In the genomic region with DNA sequence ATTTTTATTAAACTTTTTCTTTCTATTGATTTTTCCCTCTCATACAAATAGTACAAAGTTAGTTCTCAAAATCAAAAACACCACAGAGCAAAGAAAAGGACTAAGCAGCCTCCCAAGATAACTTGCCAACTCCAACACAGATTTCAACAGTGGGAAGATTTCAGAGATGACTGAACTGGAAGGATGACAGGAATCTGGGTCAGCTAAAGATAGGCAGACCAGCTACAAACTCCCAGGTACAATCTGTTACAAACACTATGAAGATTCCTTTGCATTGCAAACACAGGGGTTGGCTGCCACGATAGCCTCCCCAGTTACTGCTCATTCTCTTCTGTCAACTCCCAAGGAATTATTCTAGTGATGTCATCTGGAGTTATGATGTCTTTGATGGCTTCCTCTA, we compare ENCODE assay signal across 23 mouse cellular contexts.
A peak's percentile ranks its signal among the peaks of the same experiment; 100 is the strongest.
DNase-seq lines count a peak whose midpoint lies in the region.
"Had no signal": no experiment of that assay in that cellular context is flagged by ENCODE, and none has a peak within 500 bp of the region (broad histone marks: within the 10 kb centered on the region; RNA-seq: fewer than 3 reads in every experiment).

No protein-coding gene starts in this region.

- H3K9me3 ChIP-seq in embryonic facial prominence, embryonic 10.5 days, result no peaks in the 10 kb centered on the region
- H3K9me3 ChIP-seq: forebrain, embryonic 13.5 days; heart, embryonic 13.5 days; limb, embryonic 13.5 days; midbrain, embryonic 13.5 days; stomach, embryonic 15.5 days had no signal

- WGBS in embryonic facial prominence, embryonic 10.5 days, result 92% methylated on average over 1 of the region's 1 CpGs

- DNase-seq in cerebellum, adult 9-10 months, result peak; percentile 1
- no peak for DNase-seq in cerebellum, adult 18-20 months
- peak; percentile 10 for DNase-seq in gastrocnemius, adult 18-20 months (ENCODE audit: low spot score)
- DNase-seq in gastrocnemius, adult 8-10 months (ENCODE audit: low spot score in 2 of 2), result no peak
- DNase-seq in right cerebral cortex, adult 18-20 months, result peak; percentile 42
- DNase-seq in right cerebral cortex, postnatal 10 days (ENCODE audit: low spot score in 2 of 2), result no peak
- DNase-seq in embryonic facial prominence, embryonic 10.5 days (ENCODE audit: low spot score), result no peak
- DNase-seq: adrenal gland, postnatal 10 days; embryo, embryonic 11 days; gastrocnemius, postnatal 10 days; heart, adult 18-20 months; heart, postnatal 14 days; kidney, postnatal 25 days; lung, embryonic 14.5 days; thymus, adult 18-20 months; thymus, postnatal 36 days had no signal

- no peak overlapping the region for H3K4me3 ChIP-seq in embryonic facial prominence, embryonic 10.5 days
- H3K4me3 ChIP-seq: forebrain, embryonic 13.5 days; heart, embryonic 13.5 days; layer of hippocampus, adult 2 months; limb, embryonic 13.5 days; midbrain, embryonic 13.5 days; stomach, embryonic 15.5 days had no signal

- H3K27ac ChIP-seq in embryonic facial prominence, embryonic 10.5 days (replicated peaks), result no peak overlapping the region
- H3K27ac ChIP-seq: forebrain, embryonic 13.5 days; heart, embryonic 13.5 days; layer of hippocampus, adult 2 months; limb, embryonic 13.5 days; liver, embryonic 14.5 days; midbrain, embryonic 13.5 days; stomach, embryonic 15.5 days had no signal

- no peaks in the 10 kb centered on the region for H3K36me3 ChIP-seq in embryonic facial prominence, embryonic 10.5 days (replicated peaks)
- H3K36me3 ChIP-seq: heart, embryonic 13.5 days; limb, embryonic 13.5 days; midbrain, embryonic 13.5 days; stomach, embryonic 15.5 days had no signal

- H3K4me1 ChIP-seq in embryonic facial prominence, embryonic 10.5 days, result peaks cover 11% of the 10 kb centered on the region
- H3K4me1 ChIP-seq: forebrain, embryonic 13.5 days; midbrain, embryonic 13.5 days; stomach, embryonic 15.5 days had no signal

- no peaks in the 10 kb centered on the region for H3K27me3 ChIP-seq in embryonic facial prominence, embryonic 10.5 days (replicated peaks; ENCODE audit: low read depth, poor library complexity, severe bottlenecking)
- H3K27me3 ChIP-seq: forebrain, embryonic 13.5 days; heart, embryonic 13.5 days; limb, embryonic 13.5 days; midbrain, embryonic 13.5 days; stomach, embryonic 15.5 days had no signal

Comparison
In these comparisons a context has a peak if more than half of its experiments do, and no peak if none do; other contexts are left out.
1. DNase-seq: peak in cerebellum, adult 9-10 months (single experiment), gastrocnemius, adult 18-20 months (single experiment) and right cerebral cortex, adult 18-20 months (single experiment); none in cerebellum, adult 18-20 months (0 of 2), gastrocnemius, adult 8-10 months (0 of 2), right cerebral cortex, postnatal 10 days (0 of 2) and embryonic facial prominence, embryonic 10.5 days (single experiment).